Mouse (Mus musculus) CH12.LX (cell line): ENCODE measurements at regions not wholly inside any gene's neighbourhood (a gene's known extent, or its start where the extent isn't known, plus 50 kb on each side); places are given as distances from the start of the nearest gene placed in this dataset.

Source experiments
- DNase-seq: peaks from one replicate; pipeline ENCODE4 v3.0.0-alpha.2; 2013; ENCODE audit errors: extremely low read depth
- H3K27ac ChIP-seq: 2 replicates; pipeline ENCODE4 v1.5.1; 2012; ENCODE audit warnings: low read depth, mild to moderate bottlenecking, control low read depth, moderate library complexity; ENCODE audit not compliant: insufficient read depth
- H3K27me3 ChIP-seq: replicated peaks from 2 replicates; pipeline ENCODE3; 2012; ENCODE audit warnings: inconsistent platforms
- H3K36me3 ChIP-seq, 2 experiments: replicated peaks in 1 of 2; 2 replicates each; pipeline versions ENCODE3 to v1.6.1; 2012; ENCODE audit warnings: inconsistent platforms in 1 of 2, low read length in 1 of 2, mild to moderate bottlenecking in 1 of 2, mixed read lengths in 1 of 2, moderate library complexity in 1 of 2; ENCODE audit not compliant: control insufficient read depth in 1 of 2, insufficient read depth in 1 of 2
- H3K4me1 ChIP-seq, 2 experiments: 2 replicates each; pipeline ENCODE4 v1.6.1; 2012; ENCODE audit warnings: inconsistent platforms in 1 of 2, moderate library complexity in 1 of 2; ENCODE audit not compliant: insufficient read depth in 2 of 2, control insufficient read depth in 1 of 2
- H3K4me2 ChIP-seq: 2 replicates; pipeline ENCODE4 v1.6.1; 2012; ENCODE audit warnings: low read depth, mild to moderate bottlenecking, control low read depth; ENCODE audit not compliant: poor library complexity, insufficient read depth, severe bottlenecking
- H3K4me3 ChIP-seq, 3 experiments: fragments of 150-350 bp in 1 of 3; sonication (generic) in 1 of 3; replicated peaks in 1 of 3; 2 replicates each; pipeline versions ENCODE3 to v1.5.1; 2011 to 2012; ENCODE audit warnings: low read depth in 2 of 3, low read length in 2 of 3, mild to moderate bottlenecking in 2 of 3, moderate library complexity in 2 of 3, control low read depth in 1 of 3, improper control_type of control experiment in 1 of 3, inconsistent platforms in 1 of 3, mixed read lengths in 1 of 3; ENCODE audit not compliant: poor library complexity in 1 of 3
- H3K79me2 ChIP-seq: replicated peaks from 2 replicates; pipeline ENCODE4 v1.6.1; 2012; ENCODE audit warnings: mild to moderate bottlenecking, moderate library complexity; ENCODE audit not compliant: control insufficient read depth, poor library complexity, insufficient read depth, severe bottlenecking; ENCODE audit errors: extremely low read depth
- H3K9ac ChIP-seq: 2 replicates; pipeline ENCODE4 v1.6.1; 2012; ENCODE audit warnings: low read depth, mild to moderate bottlenecking, control low read depth, moderate library complexity; ENCODE audit not compliant: insufficient read depth
- H3K9me3 ChIP-seq: replicated peaks from 2 replicates; pipeline ENCODE3; 2012; ENCODE audit warnings: low read length, inconsistent platforms, mixed read lengths
- BHLHE40 ChIP-seq: IDR thresholded peaks from 2 replicates; pipeline ENCODE4 v1.6.1; 2011; ENCODE audit warnings: mild to moderate bottlenecking, low read depth, low read length, improper control_type of control experiment
- CHD2 ChIP-seq: IDR thresholded peaks from 2 replicates; pipeline ENCODE4 v1.6.1; 2011; ENCODE audit warnings: low read length, improper control_type of control experiment
- E2F4 ChIP-seq: IDR thresholded peaks from 2 replicates; pipeline ENCODE4 v1.6.1; 2011; ENCODE audit warnings: low read depth, low read length, improper control_type of control experiment; ENCODE audit not compliant: insufficient replicate concordance
- EP300 ChIP-seq: IDR thresholded peaks from 2 replicates; pipeline ENCODE4 v1.6.1; 2011; ENCODE audit warnings: low read length, improper control_type of control experiment
- IRF4 ChIP-seq: IDR thresholded peaks from 2 replicates; pipeline ENCODE4 v1.6.1; 2014; ENCODE audit warnings: low read depth, mild to moderate bottlenecking, inconsistent platforms, low read length, improper control_type of control experiment
- MAFK ChIP-seq: IDR thresholded peaks from 2 replicates; pipeline ENCODE4 v1.6.1; 2011; ENCODE audit warnings: low read length, improper control_type of control experiment; ENCODE audit not compliant: insufficient replicate concordance
- MEF2A ChIP-seq: IDR thresholded peaks from 2 replicates; pipeline ENCODE4 v1.6.1; 2014; ENCODE audit warnings: low read depth, mild to moderate bottlenecking, inconsistent platforms, low read length, improper control_type of control experiment, borderline replicate concordance
- MXI1 ChIP-seq: IDR thresholded peaks from 2 replicates; pipeline ENCODE4 v1.6.1; 2011; ENCODE audit warnings: mild to moderate bottlenecking, low read depth, low read length, improper control_type of control experiment
- NRF1 ChIP-seq: IDR thresholded peaks from 2 replicates; pipeline ENCODE4 v1.6.1; 2014; ENCODE audit warnings: low read depth, mild to moderate bottlenecking, inconsistent platforms, low read length, improper control_type of control experiment, moderate library complexity
- RCOR1 ChIP-seq: conservative IDR thresholded peaks from 2 replicates; pipeline ENCODE4 v1.6.1; 2012; ENCODE audit warnings: low read depth, mild to moderate bottlenecking, inconsistent platforms, low read length, improper control_type of control experiment
- SMC3 ChIP-seq: IDR thresholded peaks from 2 replicates; pipeline ENCODE4 v1.6.1; 2011; ENCODE audit warnings: low read depth, low read length, improper control_type of control experiment
- TBP ChIP-seq: conservative IDR thresholded peaks from 2 replicates; pipeline ENCODE4 v1.6.1; 2011; ENCODE audit warnings: low read depth, low read length, improper control_type of control experiment
- TCF12 ChIP-seq: IDR thresholded peaks from 2 replicates; pipeline ENCODE4 v1.6.1; 2014; ENCODE audit warnings: low read depth, mild to moderate bottlenecking, inconsistent platforms, low read length, improper control_type of control experiment
- ZKSCAN1 ChIP-seq: IDR thresholded peaks from 2 replicates; pipeline ENCODE4 v1.6.1; 2012; ENCODE audit warnings: low read depth, inconsistent platforms, low read length, improper control_type of control experiment, borderline replicate concordance
- ZMIZ1 ChIP-seq: IDR thresholded peaks from 2 replicates; pipeline ENCODE4 v1.6.1; 2012; ENCODE audit warnings: low read depth, mild to moderate bottlenecking, inconsistent platforms, low read length, improper control_type of control experiment
- dilution Hi-C: fragments of 300-500 bp; cut with MboI; formaldehyde crosslinking; loops from 2 replicates; pipeline ENCODE4 v1.14.3; 2020; ENCODE audit warnings: low sequenced_read_pairs; ENCODE audit not compliant: extremely low pct_unique_long_range_greater_than_20kb, extremely low pct_ligation_motif_present
- in situ Hi-C: fragments of 300-500 bp; cut with MboI; formaldehyde crosslinking; loops from 3 replicates; pipeline ENCODE4 v1.14.3; 2019; ENCODE audit warnings: low sequenced_read_pairs, low pct_ligation_motif_present, low pct_unique_long_range_greater_than_20kb, mixed read lengths

DNA sequence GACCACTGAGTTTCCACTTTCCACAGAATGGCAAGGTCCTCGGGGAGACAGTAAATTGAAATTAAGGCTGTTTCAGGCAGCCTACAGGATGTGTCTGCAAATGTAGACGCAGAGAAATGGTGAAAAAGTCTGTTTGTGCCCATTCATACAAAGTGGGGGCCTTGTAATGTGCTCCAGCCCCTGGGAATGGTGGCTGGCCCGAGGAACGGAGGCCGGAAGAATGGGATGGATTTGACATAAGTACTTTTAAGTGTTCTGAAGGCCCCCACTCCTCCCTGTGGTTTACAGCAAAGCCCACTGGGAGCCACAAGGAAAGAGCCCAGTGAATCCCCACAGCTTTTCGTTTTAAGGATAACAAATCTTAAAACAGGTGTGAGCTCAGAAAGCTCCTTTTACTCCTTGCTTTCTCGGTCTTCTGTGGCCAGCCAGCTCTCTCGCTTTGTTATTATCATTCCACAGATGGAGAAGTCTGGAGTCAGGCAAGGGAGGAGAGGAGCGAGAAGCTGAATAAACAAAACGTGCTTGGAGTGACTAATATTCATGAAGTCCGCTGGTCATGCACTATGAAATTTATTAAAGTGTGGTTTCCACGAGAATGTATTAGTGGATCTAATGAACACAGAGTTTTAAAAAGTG lies 337.7 kb downstream of the Hlx start:
- dilution Hi-C loops (no loop called here), in situ Hi-C loops (no loop called here)
- no peaks in the 10 kb centered on the region for H3K36me3 ChIP-seq
- no peak overlapping the region for H3K9ac ChIP-seq
- H3K79me2 ChIP-seq = no peaks in the 10 kb centered on the region
- no peak overlapping the region for H3K4me2 ChIP-seq
- H3K27me3 ChIP-seq = no peaks in the 10 kb centered on the region
- H3K27ac ChIP-seq = no peak overlapping the region
- H3K9me3 ChIP-seq = peaks cover 3% of the 10 kb centered on the region
- DNase-seq = no peak
- H3K4me3 ChIP-seq = no peak overlapping the region
- H3K4me1 ChIP-seq = peaks cover 0 to 9% of the 10 kb centered on the region in 2 experiments; a peak in 1 of 4 replicates
- TF ChIP-seq ZMIZ1 = no peak
- TF ChIP-seq RCOR1 = no peak
- no peak for TF ChIP-seq MEF2A
- no peak for TF ChIP-seq BHLHE40
- TF ChIP-seq CHD2 = no peak
- TF ChIP-seq MXI1 = no peak
- TF ChIP-seq ZKSCAN1 = no peak
- no peak for TF ChIP-seq E2F4
- no peak for TF ChIP-seq MAFK
- TF ChIP-seq NRF1 = no peak
- TF ChIP-seq SMC3 = no peak

DNA sequence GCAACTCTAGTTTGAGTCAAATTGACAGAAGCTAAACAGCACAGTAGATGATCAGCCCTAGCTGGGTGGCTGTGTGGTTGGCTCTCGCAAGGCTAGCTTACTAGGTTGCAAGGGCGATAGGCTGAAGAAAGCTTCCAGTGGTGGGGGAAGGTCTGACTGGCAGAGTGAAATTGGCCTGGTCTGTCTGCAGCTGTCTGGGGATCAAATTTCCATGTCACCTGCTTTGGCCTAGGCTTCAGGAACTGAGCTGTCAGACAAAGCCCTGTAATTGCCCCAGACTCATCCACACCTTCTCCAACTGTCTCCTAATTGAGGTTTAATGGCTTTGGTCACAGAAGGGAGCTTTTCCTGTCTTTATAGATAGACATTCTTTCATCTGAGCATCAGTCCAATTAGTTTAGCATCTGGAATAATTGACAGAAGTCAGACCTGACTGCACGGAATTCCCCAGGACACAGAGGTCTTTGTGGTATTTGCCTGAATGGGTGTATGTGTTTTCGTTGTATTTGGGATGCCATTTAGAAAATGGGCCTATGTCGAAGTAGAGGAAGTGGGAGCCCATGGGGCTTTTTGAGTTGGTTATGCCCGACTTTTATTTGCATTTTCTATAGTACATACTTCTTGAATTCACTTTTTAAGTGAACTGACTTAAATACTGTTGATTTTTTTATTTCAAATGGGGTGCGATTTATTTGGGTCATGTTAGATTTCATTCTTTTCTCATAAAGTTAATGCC lies 348.2 kb downstream of the Hlx start:
- no peak overlapping the region for H3K27ac ChIP-seq
- DNase-seq = peak; percentile 60
- peak; percentile 76 for TF ChIP-seq EP300
- TF ChIP-seq TBP = no peak
- TF ChIP-seq IRF4 = peak; percentile 88
- TF ChIP-seq TCF12 = 0 out of 2 replicates have a peak, but pooled peaks have one; percentile 11
- TF ChIP-seq BHLHE40 = peak; percentile 28; the same call in 1 of the 2 replicates
- TF ChIP-seq, all 38 proteins: peak for 4
- H3K27me3 ChIP-seq = no peaks in the 10 kb centered on the region
- H3K79me2 ChIP-seq = no peaks in the 10 kb centered on the region
- in situ Hi-C loops = loop anchor here (10.0 kb wide), 2 partner anchors 61 to 119 kb away; no protein-coding TSS in a partner anchor
- H3K9me3 ChIP-seq = no peaks in the 10 kb centered on the region
- no peak overlapping the region for H3K9ac ChIP-seq
- no peaks in the 10 kb centered on the region for H3K36me3 ChIP-seq
- dilution Hi-C loops = no loop called here
- no peak overlapping the region for H3K4me3 ChIP-seq
- peaks cover 15 to 47% of the 10 kb centered on the region in 2 experiments for H3K4me1 ChIP-seq
- peak overlapping the region; percentile 21; the same call in 1 of the 2 replicates for H3K4me2 ChIP-seq
